Mouse (Mus musculus): ENCODE data around the gene Dus2. TPM values are rescaled to one million over a fixed set of nuclear protein-coding genes. Genes with fewer than 3 reads are reported as not detected.

Dus2 gene
- total and polyA plus RNA-seq, 3 experiments, result 20.7 to 27.2 (median 23.2) TPM

- no peak overlapping the region for H3K4me2 ChIP-seq (ENCODE audit: insufficient read depth, low read depth, poor library complexity, severe bottlenecking)
- peaks cover 3 to 17% of the 10 kb centered on the region in 2 experiments for H3K4me1 ChIP-seq (ENCODE audit: control insufficient read depth in 1 of 2, insufficient read depth in 2 of 2)
- TF ChIP-seq RCOR1 (conservative IDR thresholded peaks at IDR 0.05; ENCODE audit: low read depth, low read length) (no peak), TCF12 (IDR thresholded peaks at IDR 0.05; ENCODE audit: low read depth, low read length) (no peak), MEF2A (IDR thresholded peaks at IDR 0.05; ENCODE audit: borderline replicate concordance, low read depth, low read length) (no peak), ETS1 (conservative IDR thresholded peaks at IDR 0.05; ENCODE audit: low read depth, low read length) (no peak), MAZ (IDR thresholded peaks at IDR 0.05; ENCODE audit: low read depth, low read length) (no peak), NELFE (IDR thresholded peaks at IDR 0.05; ENCODE audit: low read depth, low read length) (no peak), ZNF384 (IDR thresholded peaks at IDR 0.05; ENCODE audit: low read depth, low read length) (no peak), HCFC1 (IDR thresholded peaks at IDR 0.05; ENCODE audit: low read depth, low read length) (no peak), MAFK (IDR thresholded peaks at IDR 0.05; ENCODE audit: insufficient replicate concordance, low read length) (no peak), E2F4 (IDR thresholded peaks at IDR 0.05; ENCODE audit: insufficient replicate concordance, low read depth, low read length) (no peak), SMC3 (IDR thresholded peaks at IDR 0.05; ENCODE audit: low read depth, low read length) (no peak), POLR2AphosphoS2 (IDR thresholded peaks at IDR 0.05; ENCODE audit: low read depth, low read length) (no peak), ZC3H11A (IDR thresholded peaks at IDR 0.05; ENCODE audit: low read depth, low read length) (no peak), CHD2 (IDR thresholded peaks at IDR 0.05; ENCODE audit: low read length) (no peak), POLR2A (IDR thresholded peaks at IDR 0.05; ENCODE audit: low read depth, low read length) (no peak), ZMIZ1 (IDR thresholded peaks at IDR 0.05; ENCODE audit: low read depth, low read length) (no peak), ZKSCAN1 (IDR thresholded peaks at IDR 0.05; ENCODE audit: borderline replicate concordance, low read depth, low read length) (no peak)
- no peaks in the 10 kb centered on the region for H3K27me3 ChIP-seq (replicated peaks)
- H3K4me3 ChIP-seq (replicated peaks in 1 of 3; ENCODE audit: low read depth in 2 of 3, low read length in 2 of 3, poor library complexity in 1 of 3), result no peak overlapping the region
- H3K79me2 ChIP-seq (replicated peaks; ENCODE audit: control insufficient read depth, extremely low read depth, insufficient read depth, poor library complexity, severe bottlenecking), result no peaks in the 10 kb centered on the region
- no peaks in the 10 kb centered on the region for H3K9me3 ChIP-seq (replicated peaks; ENCODE audit: low read length)
- no peak overlapping the region for H3K27ac ChIP-seq (ENCODE audit: insufficient read depth, low read depth)
- peaks cover 5 to 66% of the 10 kb centered on the region in 2 experiments for H3K36me3 ChIP-seq (replicated peaks in 1 of 2; ENCODE audit: control insufficient read depth in 1 of 2, insufficient read depth in 1 of 2, low read length in 1 of 2)
- in situ Hi-C loops (cut with MboI; ENCODE audit: low pct_ligation_motif_present, low pct_unique_long_range_greater_than_20kb, low sequenced_read_pairs), result no loop called here
- no peak overlapping the region for H3K9ac ChIP-seq (ENCODE audit: insufficient read depth, low read depth)
- no peak for DNase-seq (ENCODE audit: extremely low read depth)
- dilution Hi-C loops (cut with MboI; ENCODE audit: extremely low pct_ligation_motif_present, extremely low pct_unique_long_range_greater_than_20kb, low sequenced_read_pairs), result no loop called here
These were observed 34.6 kb upstream of the Dus2 start for GRCm38 (mm10) chr8:105956556-105956955.

DNA sequence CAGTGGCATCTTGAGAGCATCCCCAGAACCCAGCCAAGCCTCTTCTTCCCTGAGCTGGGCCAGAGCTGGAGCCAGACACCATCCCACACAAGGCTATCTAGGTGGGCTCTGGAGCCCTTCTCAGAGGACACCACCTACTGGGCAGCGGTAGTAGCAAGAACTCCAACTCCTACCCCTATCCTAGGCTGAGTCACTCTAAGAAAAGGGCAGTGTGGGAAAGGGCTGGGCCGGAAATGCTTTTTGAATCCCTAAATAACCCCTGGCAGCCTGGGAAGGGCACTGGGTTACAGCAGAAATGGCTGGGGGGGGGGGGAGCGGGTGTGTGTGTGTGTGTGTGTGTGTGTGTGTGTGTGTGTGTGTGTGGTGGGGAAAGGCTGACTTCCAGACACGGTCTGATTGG, 33.3 kb upstream of the Dus2 start:
- in situ Hi-C loops (cut with MboI; ENCODE audit: low pct_ligation_motif_present, low pct_unique_long_range_greater_than_20kb, low sequenced_read_pairs), result no loop called here
- no peaks in the 10 kb centered on the region for H3K79me2 ChIP-seq (replicated peaks; ENCODE audit: control insufficient read depth, extremely low read depth, insufficient read depth, poor library complexity, severe bottlenecking)
- H3K27me3 ChIP-seq (replicated peaks), result no peaks in the 10 kb centered on the region
- DNase-seq (ENCODE audit: extremely low read depth), result no peak
- no peak overlapping the region for H3K27ac ChIP-seq (ENCODE audit: insufficient read depth, low read depth)
- TF ChIP-seq HCFC1 (IDR thresholded peaks at IDR 0.05; ENCODE audit: low read depth, low read length), result no peak
- no peak for TF ChIP-seq MAFK (IDR thresholded peaks at IDR 0.05; ENCODE audit: insufficient replicate concordance, low read length)
- TF ChIP-seq NRF1 (IDR thresholded peaks at IDR 0.05; ENCODE audit: low read depth, low read length), result no peak
- TF ChIP-seq MYC (IDR thresholded peaks at IDR 0.05; ENCODE audit: low read depth, low read length), result no peak
- TF ChIP-seq CHD1 (IDR thresholded peaks at IDR 0.05; ENCODE audit: low read depth, low read length), result no peak
- no peak for TF ChIP-seq MEF2A (IDR thresholded peaks at IDR 0.05; ENCODE audit: borderline replicate concordance, low read depth, low read length)
- TF ChIP-seq ZNF384 (IDR thresholded peaks at IDR 0.05; ENCODE audit: low read depth, low read length), result no peak
- no peak for TF ChIP-seq BHLHE40 (IDR thresholded peaks at IDR 0.05; ENCODE audit: low read depth, low read length)
- TF ChIP-seq POLR2A (IDR thresholded peaks at IDR 0.05; ENCODE audit: low read depth, low read length), result no peak
- no peak for TF ChIP-seq MAZ (IDR thresholded peaks at IDR 0.05; ENCODE audit: low read depth, low read length)
- no peak for TF ChIP-seq EP300 (IDR thresholded peaks at IDR 0.05; ENCODE audit: low read length)
- TF ChIP-seq SMC3 (IDR thresholded peaks at IDR 0.05; ENCODE audit: low read depth, low read length), result no peak
- TF ChIP-seq SIN3A (IDR thresholded peaks at IDR 0.05; ENCODE audit: low read length), result no peak
- TF ChIP-seq E2F4 (IDR thresholded peaks at IDR 0.05; ENCODE audit: insufficient replicate concordance, low read depth, low read length), result no peak
- TF ChIP-seq JUN (IDR thresholded peaks at IDR 0.05; ENCODE audit: insufficient read depth, low read depth, low read length), result no peak
- TF ChIP-seq ZC3H11A (IDR thresholded peaks at IDR 0.05; ENCODE audit: low read depth, low read length), result no peak
- TF ChIP-seq MXI1 (IDR thresholded peaks at IDR 0.05; ENCODE audit: low read depth, low read length), result no peak
- TF ChIP-seq POLR2AphosphoS2 (IDR thresholded peaks at IDR 0.05; ENCODE audit: low read depth, low read length), result no peak
- no peak for TF ChIP-seq CHD2 (IDR thresholded peaks at IDR 0.05; ENCODE audit: low read length)
- H3K36me3 ChIP-seq (replicated peaks in 1 of 2; ENCODE audit: control insufficient read depth in 1 of 2, insufficient read depth in 1 of 2, low read length in 1 of 2), result peaks cover 5 to 59% of the 10 kb centered on the region in 2 experiments
- dilution Hi-C loops (cut with MboI; ENCODE audit: extremely low pct_ligation_motif_present, extremely low pct_unique_long_range_greater_than_20kb, low sequenced_read_pairs), result no loop called here
- no peak overlapping the region for H3K4me3 ChIP-seq (replicated peaks in 1 of 3; ENCODE audit: low read depth in 2 of 3, low read length in 2 of 3, poor library complexity in 1 of 3)
- H3K9me3 ChIP-seq (replicated peaks; ENCODE audit: low read length), result no peaks in the 10 kb centered on the region
- no peak overlapping the region for H3K9ac ChIP-seq (ENCODE audit: insufficient read depth, low read depth)
- peaks cover 0 to 7% of the 10 kb centered on the region in 2 experiments; a peak in 2 of 4 replicates for H3K4me1 ChIP-seq (ENCODE audit: control insufficient read depth in 1 of 2, insufficient read depth in 2 of 2)
- H3K4me2 ChIP-seq (ENCODE audit: insufficient read depth, low read depth, poor library complexity, severe bottlenecking), result no peak overlapping the region

Data from CH12.LX (cell line).